ENCODE assay signal across 18 mouse cellular contexts in the genomic region with DNA sequence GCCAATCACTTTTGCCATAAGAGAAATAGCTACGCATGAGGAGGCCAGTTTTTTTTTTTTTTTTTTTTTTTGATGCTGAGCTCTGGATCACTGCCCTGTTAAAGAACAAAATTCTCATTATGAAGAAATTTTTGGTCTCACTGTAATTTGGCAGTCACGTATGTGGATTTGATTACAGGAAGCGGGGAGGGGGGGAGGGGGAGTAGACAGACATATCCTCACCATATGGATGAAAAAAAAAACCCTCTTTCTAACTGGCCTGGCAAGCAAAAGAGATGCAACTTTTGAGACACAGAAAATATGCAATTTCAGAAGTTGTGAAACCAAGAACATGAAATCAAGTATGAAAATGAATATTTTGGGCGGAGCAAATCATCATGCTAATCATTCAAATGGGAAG.
"Had no signal": no experiment of that assay in that cellular context is flagged by ENCODE, and none has a peak within 500 bp of the region (broad histone marks: within the 10 kb centered on the region; RNA-seq: fewer than 3 reads in every experiment).

No protein-coding gene starts in this region.

- H3K36me3 ChIP-seq: limb, embryonic 10.5 days; limb, embryonic 13.5 days; liver, embryonic 12.5 days; liver, embryonic 15.5 days had no signal

- H3K9ac ChIP-seq: limb, embryonic 13.5 days; liver, embryonic 12.5 days; liver, embryonic 15.5 days had no signal

- ATAC-seq: liver, embryonic 12.5 days had no signal

- H3K27me3 ChIP-seq: limb, embryonic 13.5 days; liver, embryonic 12.5 days; liver, embryonic 15.5 days; megakaryocyte, embryonic 14.5 days had no signal

- H3K27ac ChIP-seq: kidney, postnatal 0 days; layer of hippocampus, adult 2 months; limb, embryonic 10.5 days; limb, embryonic 13.5 days; liver, embryonic 12.5 days; liver, embryonic 15.5 days had no signal

- H3K4me1 ChIP-seq: limb, embryonic 10.5 days; limb, embryonic 13.5 days; liver, embryonic 12.5 days; liver, embryonic 15.5 days; megakaryocyte, embryonic 14.5 days had no signal

- H3K9me3 ChIP-seq: limb, embryonic 10.5 days; limb, embryonic 13.5 days; liver, embryonic 12.5 days; liver, embryonic 15.5 days; megakaryocyte, embryonic 14.5 days had no signal

- H3K4me2 ChIP-seq: limb, embryonic 13.5 days; liver, embryonic 12.5 days; liver, embryonic 15.5 days; midbrain, embryonic 11.5 days had no signal

- DNase-seq: kidney, adult 18-20 months; kidney, adult 9 months; kidney, postnatal 25 days; layer of hippocampus, adult 9-11 months; liver; lung, adult 18-20 months; lung, postnatal 36 days; midbrain, embryonic 14.5 days; thymus, adult 18-20 months; thymus, postnatal 36 days had no signal

- H3K4me3 ChIP-seq: layer of hippocampus, adult 2 months; limb, embryonic 10.5 days; limb, embryonic 13.5 days; liver, embryonic 12.5 days; liver, embryonic 15.5 days; megakaryocyte, embryonic 14.5 days had no signal
